Mouse (Mus musculus) forebrain, embryonic 12.5 days (tissue): ENCODE data around the gene Sgcd. TPM values are rescaled to one million over a fixed set of nuclear protein-coding genes. Genes with fewer than 3 reads are reported as not detected.
A peak's percentile ranks its signal among the peaks of the same experiment; 100 is the strongest.

Source experiments
- ATAC-seq: fragments of 200-750 bp; cut with Nextera tagmentation; 2 replicates; pipeline ENCODE4 v1.8.0; 2017; ENCODE audit warnings: moderate TSS enrichment; ENCODE audit not compliant: low FRiP score
- H3K27ac ChIP-seq: fragments of 300-500 bp; sonication (generic); 2 replicates; pipeline ENCODE4 v1.5.1; 2016; ENCODE audit warnings: mild to moderate bottlenecking
- H3K27me3 ChIP-seq: fragments of 300-500 bp; sonication (generic); 2 replicates; pipeline ENCODE4 v1.6.1; 2016; ENCODE audit warnings: mild to moderate bottlenecking
- H3K36me3 ChIP-seq: fragments of 300-500 bp; sonication (generic); replicated peaks from 2 replicates; pipeline ENCODE4 v1.6.1; 2016; ENCODE audit warnings: mild to moderate bottlenecking
- H3K4me1 ChIP-seq: fragments of 300-500 bp; sonication (generic); 2 replicates; pipeline ENCODE4 v1.6.1; 2016
- H3K4me2 ChIP-seq: fragments of 300-500 bp; sonication (generic); 2 replicates; pipeline ENCODE4 v1.6.1; 2016; ENCODE audit warnings: mild to moderate bottlenecking, moderate library complexity
- H3K4me3 ChIP-seq: fragments of 300-500 bp; sonication (generic); replicated peaks from 2 replicates; pipeline ENCODE4 v1.5.1; 2016; ENCODE audit warnings: mild to moderate bottlenecking
- H3K9ac ChIP-seq: fragments of 300-500 bp; sonication (generic); 2 replicates; pipeline ENCODE4 v1.6.1; 2016; ENCODE audit warnings: mild to moderate bottlenecking
- H3K9me3 ChIP-seq: fragments of 300-500 bp; sonication (generic); 2 replicates; pipeline ENCODE4 v1.6.1; 2016
- WGBS: fragments of 180-500 bp; shearing (Covaris S2); methylation state at CpG from one replicate; pipeline ENCODE4 v1.1.7; 2016; 5-methylcytosine and 5-hydroxymethylcytosine counted together
- polyA plus RNA-seq: library from polyadenylated mRNA; unstranded; fragments of >200 nt; fragmentation: Nextera tagmentation; extraction: Ambion mirVana; gene quantifications from 2 replicates; pipeline ENCODE4 v1.2.1, GENCODE M21; 2016

The Sgcd gene
- polyA plus RNA-seq, 1 experiment from 2014 or later: 3.4 TPM

GRCm38 (mm10) chr11:47333702-47334101 lies 655.1 kb downstream of the Sgcd start:
- H3K9ac ChIP-seq: no peak overlapping the region
- ATAC-seq: no peak
- H3K4me2 ChIP-seq: no peak overlapping the region
- no peaks in the 10 kb centered on the region for H3K4me1 ChIP-seq
- no peaks in the 10 kb centered on the region for H3K36me3 ChIP-seq
- WGBS: 92% methylated on average over 2 of the region's 2 CpGs
- no peaks in the 10 kb centered on the region for H3K9me3 ChIP-seq
- H3K4me3 ChIP-seq: no peak overlapping the region
- H3K27me3 ChIP-seq: peaks cover 6% of the 10 kb centered on the region; the same call in 1 of the 2 replicates
- no peak overlapping the region for H3K27ac ChIP-seq

- ATAC-seq: no peak
- Histone ChIP-seq H3K4me2 (no peak overlapping the region), H3K9me3 (no peaks in the 10 kb centered on the region), H3K27me3 (no peaks in the 10 kb centered on the region), H3K36me3 (no peaks in the 10 kb centered on the region), H3K4me3 (no peak overlapping the region), H3K4me1 (no peaks in the 10 kb centered on the region), H3K9ac (no peak overlapping the region), H3K27ac (no peak overlapping the region)
Measured at GRCm38 (mm10) chr11:47305579-47305978, 683.2 kb downstream of the Sgcd start.

- H3K27ac ChIP-seq: no peak overlapping the region
- WGBS: 89% methylated on average over 12 of the region's 12 CpGs
- no peak for ATAC-seq
- H3K9me3 ChIP-seq: no peaks in the 10 kb centered on the region
- H3K9ac ChIP-seq: no peak overlapping the region
- no peaks in the 10 kb centered on the region for H3K36me3 ChIP-seq
- no peaks in the 10 kb centered on the region for H3K27me3 ChIP-seq
- H3K4me1 ChIP-seq: no peaks in the 10 kb centered on the region
- no peak overlapping the region for H3K4me2 ChIP-seq
- no peak overlapping the region for H3K4me3 ChIP-seq
Measured at GRCm38 (mm10) chr11:47304702-47305450, 683.9 kb downstream of the Sgcd start.

- H3K4me1 ChIP-seq: no peaks in the 10 kb centered on the region
- H3K4me3 ChIP-seq: no peak overlapping the region
- H3K9me3 ChIP-seq: no peaks in the 10 kb centered on the region
- no peak overlapping the region for H3K4me2 ChIP-seq
- no peak overlapping the region for H3K27ac ChIP-seq
- WGBS: 89% methylated on average over 1 of the region's 1 CpGs
- H3K36me3 ChIP-seq: no peaks in the 10 kb centered on the region
- H3K9ac ChIP-seq: no peak overlapping the region
- no peaks in the 10 kb centered on the region for H3K27me3 ChIP-seq
- ATAC-seq: no peak
Measured at GRCm38 (mm10) chr11:47299777-47300176, 689.0 kb downstream of the Sgcd start.

- H3K4me2 ChIP-seq: no peak overlapping the region
- H3K9me3 ChIP-seq: no peaks in the 10 kb centered on the region
- no peaks in the 10 kb centered on the region for H3K4me1 ChIP-seq
- H3K9ac ChIP-seq: no peak overlapping the region
- no peaks in the 10 kb centered on the region for H3K36me3 ChIP-seq
- ATAC-seq: no peak
- no peak overlapping the region for H3K4me3 ChIP-seq
- no peaks in the 10 kb centered on the region for H3K27me3 ChIP-seq
- no peak overlapping the region for H3K27ac ChIP-seq
- 93% methylated on average over 1 of the region's 1 CpGs for WGBS
Measured at GRCm38 (mm10) chr11:47297805-47298340, 690.9 kb downstream of the Sgcd start.

- Histone ChIP-seq H3K36me3 (no peaks in the 10 kb centered on the region), H3K9ac (no peak overlapping the region)
- ATAC-seq: no peak
Measured at GRCm38 (mm10) chr11:47294741-47295140, 694.0 kb downstream of the Sgcd start.

GRCm38 (mm10) chr11:47276586-47276985 lies 712.2 kb downstream of the Sgcd start:
- peak; percentile 17; the same call in 1 of the 2 replicates for ATAC-seq
- no peaks in the 10 kb centered on the region for H3K36me3 ChIP-seq
- H3K4me2 ChIP-seq: no peak overlapping the region
- H3K9me3 ChIP-seq: no peaks in the 10 kb centered on the region
- H3K9ac ChIP-seq: no peak overlapping the region
- 7% methylated on average over 4 of the region's 4 CpGs for WGBS
- no peak overlapping the region for H3K4me3 ChIP-seq
- no peaks in the 10 kb centered on the region for H3K27me3 ChIP-seq
- H3K4me1 ChIP-seq: peaks cover 7% of the 10 kb centered on the region; the same call in 1 of the 2 replicates
- H3K27ac ChIP-seq: no peak overlapping the region

More at GRCm38 (mm10) chr11:47294741-47295140, 694.0 kb downstream of the Sgcd start:
- no peaks in the 10 kb centered on the region for H3K27me3 ChIP-seq
- no peak overlapping the region for H3K27ac ChIP-seq
- no peak overlapping the region for H3K4me2 ChIP-seq
- no peak overlapping the region for H3K4me3 ChIP-seq
- no peaks in the 10 kb centered on the region for H3K9me3 ChIP-seq
- no peaks in the 10 kb centered on the region for H3K4me1 ChIP-seq
- WGBS: 89% methylated on average over 1 of the region's 1 CpGs

GRCm38 (mm10) chr11:47268556-47268955 lies 720.2 kb downstream of the Sgcd start:
- no peak for ATAC-seq
- Histone ChIP-seq H3K36me3 (no peaks in the 10 kb centered on the region), H3K4me2 (no peak overlapping the region), H3K27me3 (no peaks in the 10 kb centered on the region), H3K4me1 (no peaks in the 10 kb centered on the region), H3K4me3 (no peak overlapping the region), H3K9me3 (no peaks in the 10 kb centered on the region), H3K9ac (no peak overlapping the region), H3K27ac (no peak overlapping the region)
- WGBS: 84% methylated on average over 4 of the region's 4 CpGs

- ATAC-seq: peak; percentile 87; the same call in 1 of the 2 replicates
- H3K36me3 ChIP-seq: no peaks in the 10 kb centered on the region
- no peak overlapping the region for H3K9ac ChIP-seq
- 54% methylated on average over 9 of the region's 9 CpGs for WGBS
- no peak overlapping the region for H3K4me2 ChIP-seq
- H3K4me3 ChIP-seq: no peak overlapping the region
- H3K27ac ChIP-seq: no peak overlapping the region
- no peaks in the 10 kb centered on the region for H3K4me1 ChIP-seq
- no peaks in the 10 kb centered on the region for H3K27me3 ChIP-seq
- no peaks in the 10 kb centered on the region for H3K9me3 ChIP-seq
Measured at GRCm38 (mm10) chr11:47264267-47264984, 724.3 kb downstream of the Sgcd start.

GRCm38 (mm10) chr11:47250301-47250700 lies 738.5 kb downstream of the Sgcd start:
- 52% methylated on average over 7 of the region's 7 CpGs for WGBS
- H3K36me3 ChIP-seq: no peaks in the 10 kb centered on the region
- H3K4me3 ChIP-seq: no peak overlapping the region
- no peaks in the 10 kb centered on the region for H3K9me3 ChIP-seq
- H3K4me1 ChIP-seq: peaks cover 16% of the 10 kb centered on the region
- H3K27me3 ChIP-seq: no peaks in the 10 kb centered on the region
- H3K27ac ChIP-seq: no peak overlapping the region
- ATAC-seq: no peak
- H3K4me2 ChIP-seq: no peak overlapping the region
- no peak overlapping the region for H3K9ac ChIP-seq

- H3K4me3 ChIP-seq: no peak overlapping the region
- no peaks in the 10 kb centered on the region for H3K27me3 ChIP-seq
- H3K9ac ChIP-seq: no peak overlapping the region
- no peak for ATAC-seq
- 52% methylated on average over 4 of the region's 4 CpGs for WGBS
- H3K9me3 ChIP-seq: no peaks in the 10 kb centered on the region
- H3K36me3 ChIP-seq: no peaks in the 10 kb centered on the region
- 0 out of 2 replicates have a peak overlapping the region, but pooled peaks have one; percentile 21 for H3K27ac ChIP-seq
- H3K4me2 ChIP-seq: no peak overlapping the region
- H3K4me1 ChIP-seq: peaks cover 16% of the 10 kb centered on the region
Measured at GRCm38 (mm10) chr11:47248345-47248893, 740.4 kb downstream of the Sgcd start.

GRCm38 (mm10) chr11:47247703-47248344 lies 740.9 kb downstream of the Sgcd start:
- no peak; the same call in 1 of the 2 replicates for ATAC-seq
- Histone ChIP-seq H3K4me3 (no peak overlapping the region), H3K27ac (no peak overlapping the region), H3K27me3 (no peaks in the 10 kb centered on the region), H3K4me2 (no peak overlapping the region), H3K36me3 (no peaks in the 10 kb centered on the region), H3K4me1 (peaks cover 16% of the 10 kb centered on the region), H3K9ac (no peak overlapping the region), H3K9me3 (no peaks in the 10 kb centered on the region)
- 77% methylated on average over 8 of the region's 8 CpGs for WGBS
